Mouse (Mus musculus) MEL (cell line): Measurements from ENCODE around the gene Parp8.

ENCODE experiments used
- CHD1 ChIP-seq: IDR thresholded peaks from 2 replicates; pipeline ENCODE4 v1.6.1; 2012; ENCODE audit warnings: low read depth, mild to moderate bottlenecking, inconsistent platforms, low read length, improper control_type of control experiment
- CTCF ChIP-seq, 3 experiments: IDR thresholded peaks in 2 of 3; conservative IDR thresholded peaks in 1 of 3; 2 replicates each; pipeline ENCODE4 v1.5.1; 2011 to 2012; ENCODE audit warnings: low read length in 3 of 3, low read depth in 2 of 3, mild to moderate bottlenecking in 2 of 3, improper control_type of control experiment in 1 of 3, inconsistent platforms in 1 of 3, mixed read lengths in 1 of 3, moderate library complexity in 1 of 3; ENCODE audit not compliant: control insufficient read depth in 1 of 3, insufficient read depth in 1 of 3, poor library complexity in 1 of 3, severe bottlenecking in 1 of 3
- HCFC1 ChIP-seq: IDR thresholded peaks from 2 replicates; pipeline ENCODE4 v1.6.1; 2012; ENCODE audit warnings: low read depth, mild to moderate bottlenecking, inconsistent platforms, low read length, improper control_type of control experiment, moderate library complexity
- KAT2A ChIP-seq: conservative IDR thresholded peaks from 2 replicates; pipeline ENCODE4 v1.6.1; 2012; ENCODE audit warnings: low read depth, low read length, improper control_type of control experiment, inconsistent platforms
- MAX ChIP-seq: IDR thresholded peaks from 2 replicates; pipeline ENCODE4 v1.6.1; 2011; ENCODE audit warnings: low read length, improper control_type of control experiment
- MYB ChIP-seq: IDR thresholded peaks from 2 replicates; pipeline ENCODE4 v1.6.1; 2011; ENCODE audit warnings: mild to moderate bottlenecking, low read depth, low read length, improper control_type of control experiment
- MYC ChIP-seq: IDR thresholded peaks from 2 replicates; pipeline ENCODE4 v1.6.1; 2011; ENCODE audit warnings: low read depth, mild to moderate bottlenecking, low read length, improper control_type of control experiment, moderate library complexity
- NRF1 ChIP-seq: IDR thresholded peaks from 2 replicates; pipeline ENCODE4 v1.6.1; 2014; ENCODE audit warnings: low read depth, mild to moderate bottlenecking, inconsistent platforms, low read length, improper control_type of control experiment, moderate library complexity; ENCODE audit not compliant: poor library complexity, insufficient read depth, severe bottlenecking
- POLR2A ChIP-seq, 2 experiments: IDR thresholded peaks; 2 replicates each; pipeline ENCODE4 v1.6.1; 2011 to 2012; ENCODE audit warnings: low read length in 2 of 2, mild to moderate bottlenecking in 2 of 2, control low read depth in 1 of 2, improper control_type of control experiment in 1 of 2, low read depth in 1 of 2, moderate library complexity in 1 of 2; ENCODE audit not compliant: control insufficient read depth in 1 of 2, insufficient read depth in 1 of 2, poor library complexity in 1 of 2
- POLR2AphosphoS5 ChIP-seq: IDR thresholded peaks from 2 replicates; pipeline ENCODE4 v1.6.1; 2012; ENCODE audit warnings: low read depth, borderline replicate concordance, mild to moderate bottlenecking, inconsistent platforms, low read length, moderate library complexity, mixed read lengths
- RAD21 ChIP-seq: IDR thresholded peaks from 2 replicates; pipeline ENCODE4 v1.6.1; 2011; ENCODE audit warnings: mild to moderate bottlenecking, low read depth, low read length, improper control_type of control experiment
- TCF12 ChIP-seq: IDR thresholded peaks from 2 replicates; pipeline ENCODE4 v1.6.1; 2014; ENCODE audit warnings: low read depth, mild to moderate bottlenecking, inconsistent platforms, low read length, improper control_type of control experiment, moderate library complexity
- USF1 ChIP-seq: IDR thresholded peaks from 2 replicates; pipeline ENCODE4 v1.6.1; 2014; ENCODE audit warnings: low read depth, mild to moderate bottlenecking, inconsistent platforms, low read length, improper control_type of control experiment, moderate library complexity

GRCm38 (mm10) chr13:116947611-116948298 is 77.6 kb downstream of the Parp8 start:
- TF ChIP-seq CTCF (IDR thresholded peaks at IDR 0.05 in 2 of 3, conservative IDR thresholded peaks at IDR 0.05 in 1 of 3; ENCODE audit: control insufficient read depth in 1 of 3, insufficient read depth in 1 of 3, low read depth in 2 of 3, low read length in 3 of 3, poor library complexity in 1 of 3, severe bottlenecking in 1 of 3): no peak
- TF ChIP-seq POLR2A (IDR thresholded peaks at IDR 0.05; ENCODE audit: control insufficient read depth in 1 of 2, insufficient read depth in 1 of 2, low read depth in 1 of 2, low read length in 2 of 2, poor library complexity in 1 of 2): no peak
- no peak for TF ChIP-seq USF1
- TF ChIP-seq CHD1: no peak
- TF ChIP-seq MAX: no peak
- TF ChIP-seq MYC: no peak
- no peak for TF ChIP-seq RAD21
- TF ChIP-seq TCF12: no peak
- TF ChIP-seq KAT2A: no peak
- TF ChIP-seq NRF1: no peak
- no peak for TF ChIP-seq HCFC1
- no peak for TF ChIP-seq MYB
- no peak for TF ChIP-seq POLR2AphosphoS5
